19 mouse cellular contexts compared by ENCODE assay signal in the genomic region with DNA sequence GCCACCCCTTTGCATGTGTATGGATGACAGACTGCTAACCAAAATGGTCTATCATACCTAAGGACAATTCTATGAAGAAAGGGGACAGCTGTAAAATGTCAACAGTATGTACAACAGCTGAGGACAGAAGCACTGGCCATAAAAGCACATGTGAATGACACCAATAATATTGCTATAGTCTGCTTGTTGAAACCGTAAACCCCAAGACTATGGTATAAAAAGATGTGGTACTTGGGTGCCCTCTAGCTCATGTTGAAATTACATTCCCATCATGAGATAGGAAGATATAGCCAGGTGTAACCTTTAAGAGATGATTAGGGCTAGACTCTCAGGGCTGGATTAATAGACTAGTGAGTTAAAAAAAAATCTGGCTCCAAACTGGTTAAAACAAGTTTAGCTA.
DNase-seq lines count a peak whose midpoint lies in the region; ATAC-seq and TF ChIP-seq lines count a peak whose summit lies in the region.
"Had no signal": no experiment of that assay in that cellular context is flagged by ENCODE, and none has a peak within 500 bp of the region (broad histone marks: within the 10 kb centered on the region; RNA-seq: fewer than 3 reads in every experiment).

No protein-coding gene starts in this region.

- no peak overlapping the region for H3K4me2 ChIP-seq in forebrain, embryonic 14.5 days (ENCODE audit: low read length)
- no peak overlapping the region for H3K4me2 ChIP-seq in forebrain, embryonic 16.5 days (ENCODE audit: low read length)
- H3K4me2 ChIP-seq in midbrain, postnatal 0 days (ENCODE audit: low read depth, low read length, poor library complexity, severe bottlenecking), result no peak overlapping the region
- H3K4me2 ChIP-seq in midbrain, embryonic 13.5 days (replicated peaks), result no peak overlapping the region
- H3K4me2 ChIP-seq: forebrain, embryonic 15.5 days; hindbrain, embryonic 15.5 days; liver, embryonic 12.5 days; neural tube, embryonic 13.5 days had no signal

- WGBS in forebrain, embryonic 14.5 days, result 65% methylated on average over 1 of the region's 1 CpGs
- WGBS in forebrain, embryonic 16.5 days, result 62% methylated on average over 1 of the region's 1 CpGs
- WGBS in midbrain, postnatal 0 days, result 62% methylated on average over 1 of the region's 1 CpGs
- 79% methylated on average over 1 of the region's 1 CpGs for WGBS in midbrain, embryonic 13.5 days

- no peaks in the 10 kb centered on the region for H3K9me3 ChIP-seq in forebrain, embryonic 14.5 days (replicated peaks; ENCODE audit: control insufficient read depth, low read length)
- H3K9me3 ChIP-seq in forebrain, embryonic 16.5 days (ENCODE audit: control insufficient read depth, low read length), result no peaks in the 10 kb centered on the region
- H3K9me3 ChIP-seq in midbrain, postnatal 0 days (ENCODE audit: low read length), result no peaks in the 10 kb centered on the region
- no peaks in the 10 kb centered on the region for H3K9me3 ChIP-seq in midbrain, embryonic 13.5 days
- H3K9me3 ChIP-seq: forebrain, embryonic 15.5 days; hindbrain, embryonic 15.5 days; liver, embryonic 12.5 days; neural tube, embryonic 13.5 days had no signal

- no peak for ATAC-seq in forebrain, embryonic 14.5 days
- no peak for ATAC-seq in forebrain, embryonic 16.5 days
- ATAC-seq in midbrain, postnatal 0 days (ENCODE audit: low FRiP score), result no peak
- no peak for ATAC-seq in midbrain, embryonic 13.5 days
- ATAC-seq: forebrain, embryonic 15.5 days; liver, embryonic 12.5 days had no signal

- H3K4me1 ChIP-seq in forebrain, embryonic 14.5 days (ENCODE audit: control insufficient read depth, insufficient read depth, low read length), result no peaks in the 10 kb centered on the region
- no peaks in the 10 kb centered on the region for H3K4me1 ChIP-seq in forebrain, embryonic 16.5 days (replicated peaks; ENCODE audit: control insufficient read depth, insufficient read depth, low read length)
- no peaks in the 10 kb centered on the region for H3K4me1 ChIP-seq in midbrain, postnatal 0 days (ENCODE audit: insufficient read depth, low read length)
- no peaks in the 10 kb centered on the region for H3K4me1 ChIP-seq in midbrain, embryonic 13.5 days (replicated peaks)
- H3K4me1 ChIP-seq: forebrain, embryonic 15.5 days; hindbrain, embryonic 15.5 days; liver, embryonic 12.5 days; neural tube, embryonic 13.5 days had no signal

- no peak overlapping the region for H3K27ac ChIP-seq in forebrain, embryonic 14.5 days (ENCODE audit: low read depth, low read length)
- H3K27ac ChIP-seq in forebrain, embryonic 16.5 days (ENCODE audit: low read length), result no peak overlapping the region
- H3K27ac ChIP-seq in midbrain, postnatal 0 days (ENCODE audit: low read depth, low read length), result no peak overlapping the region
- H3K27ac ChIP-seq in midbrain, embryonic 13.5 days, result no peak overlapping the region
- H3K27ac ChIP-seq: forebrain, embryonic 15.5 days; heart, adult 2 months; hindbrain, embryonic 15.5 days; liver, embryonic 12.5 days; neural tube, embryonic 13.5 days had no signal

- no peak overlapping the region for H3K9ac ChIP-seq in forebrain, embryonic 14.5 days (ENCODE audit: low read length)
- no peak overlapping the region for H3K9ac ChIP-seq in forebrain, embryonic 16.5 days (replicated peaks; ENCODE audit: low read depth, low read length)
- no peak overlapping the region for H3K9ac ChIP-seq in midbrain, postnatal 0 days (replicated peaks; ENCODE audit: low read length, poor library complexity, severe bottlenecking)
- H3K9ac ChIP-seq in midbrain, embryonic 13.5 days (replicated peaks), result no peak overlapping the region
- H3K9ac ChIP-seq: forebrain, embryonic 15.5 days; hindbrain, embryonic 15.5 days; liver, embryonic 12.5 days; neural tube, embryonic 13.5 days had no signal

- DNase-seq in forebrain, embryonic 14.5 days (ENCODE audit: low spot score), result peak; percentile 35
- peak; percentile 11 for DNase-seq in layer of hippocampus, adult 11-12 months (ENCODE audit: low spot score)
- no peak for DNase-seq in layer of hippocampus, postnatal 10 days (ENCODE audit: low spot score in 2 of 2)
- peak; percentile 30 for DNase-seq in midbrain, postnatal 0 days (ENCODE audit: low spot score)
- DNase-seq in gastrocnemius, postnatal 4 days (ENCODE audit: low spot score in 2 of 2), result no peak
- DNase-seq: adrenal gland, postnatal 36 days; heart, adult 2 months; heart, postnatal 10 days; kidney, adult 18-20 months; kidney, postnatal 25 days; left cerebral cortex, postnatal 4 days; right cerebral cortex, postnatal 4 days; thymus, postnatal 25 days had no signal

- H3K4me3 ChIP-seq in forebrain, embryonic 14.5 days (ENCODE audit: low read depth, low read length), result no peak overlapping the region
- H3K4me3 ChIP-seq in forebrain, embryonic 16.5 days (replicated peaks; ENCODE audit: low read length), result no peak overlapping the region
- no peak overlapping the region for H3K4me3 ChIP-seq in midbrain, postnatal 0 days (ENCODE audit: low read depth, low read length)
- H3K4me3 ChIP-seq in midbrain, embryonic 13.5 days (replicated peaks), result no peak overlapping the region
- H3K4me3 ChIP-seq: forebrain, embryonic 15.5 days; heart, adult 2 months; hindbrain, embryonic 15.5 days; liver, embryonic 12.5 days; neural tube, embryonic 13.5 days had no signal

- H3K27me3 ChIP-seq in forebrain, embryonic 14.5 days (replicated peaks; ENCODE audit: control insufficient read depth, insufficient read depth, low read length), result no peaks in the 10 kb centered on the region
- no peaks in the 10 kb centered on the region for H3K27me3 ChIP-seq in forebrain, embryonic 16.5 days (replicated peaks; ENCODE audit: control insufficient read depth, insufficient read depth, low read length)
- H3K27me3 ChIP-seq in midbrain, postnatal 0 days (ENCODE audit: insufficient read depth, low read length), result no peaks in the 10 kb centered on the region
- no peaks in the 10 kb centered on the region for H3K27me3 ChIP-seq in midbrain, embryonic 13.5 days
- H3K27me3 ChIP-seq: forebrain, embryonic 15.5 days; hindbrain, embryonic 15.5 days; liver, embryonic 12.5 days; neural tube, embryonic 13.5 days had no signal

- no peaks in the 10 kb centered on the region for H3K36me3 ChIP-seq in forebrain, embryonic 14.5 days (ENCODE audit: control insufficient read depth, insufficient read depth, low read length)
- H3K36me3 ChIP-seq in forebrain, embryonic 16.5 days (ENCODE audit: control insufficient read depth, insufficient read depth), result no peaks in the 10 kb centered on the region
- no peaks in the 10 kb centered on the region for H3K36me3 ChIP-seq in midbrain, postnatal 0 days (ENCODE audit: insufficient read depth, low read length)
- H3K36me3 ChIP-seq in midbrain, embryonic 13.5 days, result no peaks in the 10 kb centered on the region
- H3K36me3 ChIP-seq: forebrain, embryonic 15.5 days; hindbrain, embryonic 15.5 days; liver, embryonic 12.5 days; neural tube, embryonic 13.5 days had no signal

- peak; percentile 57 for TF ChIP-seq CTCF in midbrain, postnatal 0 days (IDR thresholded peaks at IDR 0.05)

Comparison
In these comparisons a context has a peak if more than half of its experiments do, and no peak if none do; other contexts are left out.
1. DNase-seq: peak in forebrain, embryonic 14.5 days (single experiment), layer of hippocampus, adult 11-12 months (single experiment) and midbrain, postnatal 0 days (single experiment); none in layer of hippocampus, postnatal 10 days (0 of 2) and gastrocnemius, postnatal 4 days (0 of 2).